Mouse (Mus musculus): ENCODE data around the gene Agxt.
A peak's percentile ranks its signal among the peaks of the same experiment; 100 is the strongest.

Agxt gene

GRCm38 (mm10) chr1:93150907-93151661, 16.0 kb downstream of the Agxt start:
- no peak for DNase-seq (ENCODE audit: extremely low spot score)

- no peak for DNase-seq (ENCODE audit: extremely low spot score)
Measured at GRCm38 (mm10) chr1:93157566-93157965, 22.5 kb downstream of the Agxt start.

- DNase-seq (ENCODE audit: extremely low spot score): no peak
Measured at GRCm38 (mm10) chr1:93158916-93159315, 23.9 kb downstream of the Agxt start.

DNA sequence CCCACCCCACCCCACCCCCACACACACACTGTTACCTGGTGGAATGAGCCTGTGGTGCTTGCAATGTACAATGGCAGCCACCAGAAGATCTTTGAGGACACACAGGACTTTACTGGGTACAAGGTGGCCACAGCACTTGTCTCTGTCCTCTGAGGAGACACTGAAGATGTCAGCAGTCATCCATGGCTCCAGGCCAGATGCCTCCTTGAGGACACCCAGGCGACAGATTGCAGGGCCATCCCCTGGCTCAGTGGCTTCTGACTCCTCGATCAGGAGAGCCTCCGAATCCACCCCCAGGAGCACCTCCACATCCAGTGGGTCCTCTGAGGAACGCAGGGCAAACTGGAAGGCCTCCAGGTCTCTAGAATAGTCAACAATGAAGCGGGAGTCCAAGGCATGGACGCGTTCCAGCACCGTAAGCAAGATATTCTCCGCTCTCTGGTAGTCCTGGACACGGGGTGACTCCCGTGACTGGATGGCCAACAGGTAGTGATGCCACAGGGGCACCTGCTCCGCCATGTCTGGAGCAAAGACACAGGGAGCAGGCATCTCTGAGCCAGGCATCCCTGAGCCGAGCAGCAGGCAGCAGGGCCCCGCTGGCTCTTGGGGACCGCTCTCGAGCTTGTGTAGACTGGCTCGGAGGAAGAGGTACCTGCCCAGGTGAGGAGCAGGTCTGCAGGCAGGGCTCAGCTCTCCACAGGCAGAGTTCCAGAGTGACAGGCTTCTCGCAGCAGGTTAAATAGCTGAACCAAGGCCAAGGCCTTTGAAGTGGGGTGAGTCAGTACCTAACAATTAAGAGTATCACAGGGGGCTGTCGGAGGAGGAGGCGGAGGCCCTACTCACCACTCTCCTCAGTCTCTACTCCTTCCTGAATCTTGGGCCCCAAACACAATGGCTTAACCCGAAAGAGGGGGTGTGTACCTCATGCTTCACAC, 24.8 kb downstream of the Agxt start:
- no peak for DNase-seq (ENCODE audit: extremely low spot score)

- DNase-seq (ENCODE audit: extremely low spot score): no peak
Measured at GRCm38 (mm10) chr1:93160501-93161133, 25.6 kb downstream of the Agxt start, which contains the start of gene 2310007B03Rik. Gene 2310007B03Rik, minus strand, starts transcription at chr1:93160948.

DNA sequence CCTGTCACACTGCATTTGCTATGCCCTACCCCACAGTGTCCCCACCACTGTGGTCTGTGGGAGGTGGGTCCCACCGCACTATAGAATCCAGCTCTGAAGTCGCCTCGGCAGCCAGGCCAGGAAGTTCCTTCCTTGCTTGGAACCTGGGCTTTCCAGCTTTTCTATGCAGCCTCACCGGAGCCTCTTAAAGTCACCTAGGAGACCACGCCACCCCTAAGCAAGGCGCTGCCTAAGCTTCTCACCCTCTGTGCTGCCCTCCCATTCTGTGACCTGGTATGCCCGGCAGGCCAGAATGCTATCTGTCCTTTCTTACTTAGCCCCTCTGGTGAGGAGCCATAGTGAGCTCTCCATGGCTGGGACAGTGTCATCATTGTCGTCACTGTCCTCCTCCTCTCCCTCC, 26.3 kb downstream of the Agxt start:
- DNase-seq (ENCODE audit: extremely low spot score): no peak

- DNase-seq (ENCODE audit: extremely low spot score): no peak
Measured at GRCm38 (mm10) chr1:93161921-93162320, 26.9 kb downstream of the Agxt start.

GRCm38 (mm10) chr1:93162588-93162987, 27.5 kb downstream of the Agxt start:
- no peak for DNase-seq (ENCODE audit: extremely low spot score)

DNA sequence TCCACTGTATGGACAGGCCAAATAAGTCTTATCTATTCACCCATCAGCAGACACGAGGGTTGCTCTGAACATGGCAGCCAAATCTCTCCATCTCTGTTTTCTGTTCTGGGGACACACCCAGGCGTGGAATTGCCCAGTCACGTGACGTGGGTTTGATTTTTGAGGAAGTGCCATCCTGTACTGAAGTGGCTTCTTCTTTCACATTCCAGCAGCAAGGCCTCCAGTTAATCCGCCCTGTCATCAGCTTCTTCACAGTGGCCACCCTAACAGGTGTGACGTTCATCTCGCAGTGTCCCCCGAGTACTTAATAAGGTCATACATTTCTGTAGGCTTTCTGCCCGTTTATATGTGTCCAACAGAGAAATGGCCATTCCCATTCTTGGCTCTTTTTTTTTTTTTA, 30.4 kb downstream of the Agxt start:
- DNase-seq (ENCODE audit: extremely low spot score): no peak

GRCm38 (mm10) chr1:93166346-93167079, 31.5 kb downstream of the Agxt start:
- DNase-seq (ENCODE audit: extremely low spot score): no peak

- no peak for DNase-seq (ENCODE audit: extremely low spot score)
Measured at GRCm38 (mm10) chr1:93168295-93168775, 33.3 kb downstream of the Agxt start, which contains the start of gene Crocc2. Gene Crocc2, plus strand, starts transcription at chr1:93168725.

- DNase-seq (ENCODE audit: extremely low spot score): no peak
Measured at GRCm38 (mm10) chr1:93173665-93174064, 38.6 kb downstream of the Agxt start.

DNA sequence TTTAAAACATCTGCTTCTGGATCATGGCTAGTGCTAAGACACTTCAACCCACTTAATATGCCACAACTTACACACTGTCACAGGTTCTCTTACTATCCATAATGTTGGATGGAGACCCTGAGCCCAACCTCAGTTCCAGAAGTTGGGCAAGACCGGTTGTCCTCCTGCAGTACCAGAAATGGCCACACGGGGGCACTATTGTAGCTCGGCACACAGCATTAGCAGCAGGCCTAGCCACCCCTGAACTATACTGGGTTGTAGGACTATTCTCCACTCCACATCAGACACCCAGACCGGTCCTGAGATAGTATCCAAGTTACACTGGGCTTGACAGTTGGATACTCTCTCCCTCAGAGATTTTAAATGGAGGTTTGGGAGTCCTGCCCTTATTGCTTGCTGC, 39.4 kb downstream of the Agxt start:
- DNase-seq (ENCODE audit: extremely low spot score): peak; percentile 92

DNA sequence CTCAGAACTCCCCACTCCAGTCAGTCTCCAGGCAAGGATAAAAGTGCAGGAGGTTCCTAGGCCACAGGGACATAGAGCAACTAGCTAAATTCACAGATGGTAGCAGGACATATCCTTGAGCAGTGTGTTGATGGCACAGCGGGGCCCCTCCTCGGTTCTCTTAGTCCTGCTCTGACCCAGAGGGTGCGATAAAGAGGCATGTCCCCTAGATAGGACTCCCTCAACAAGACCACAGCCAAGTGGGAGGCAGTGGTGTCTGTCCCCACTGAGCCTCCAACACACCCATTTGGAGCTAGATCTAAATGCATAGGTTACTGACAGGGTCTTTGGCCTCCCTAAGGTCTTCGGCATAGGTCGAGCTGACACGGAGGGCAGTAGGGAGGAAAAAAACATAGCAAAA, 40.8 kb downstream of the Agxt start:
- peak; percentile 35 for DNase-seq (ENCODE audit: extremely low spot score)

DNA sequence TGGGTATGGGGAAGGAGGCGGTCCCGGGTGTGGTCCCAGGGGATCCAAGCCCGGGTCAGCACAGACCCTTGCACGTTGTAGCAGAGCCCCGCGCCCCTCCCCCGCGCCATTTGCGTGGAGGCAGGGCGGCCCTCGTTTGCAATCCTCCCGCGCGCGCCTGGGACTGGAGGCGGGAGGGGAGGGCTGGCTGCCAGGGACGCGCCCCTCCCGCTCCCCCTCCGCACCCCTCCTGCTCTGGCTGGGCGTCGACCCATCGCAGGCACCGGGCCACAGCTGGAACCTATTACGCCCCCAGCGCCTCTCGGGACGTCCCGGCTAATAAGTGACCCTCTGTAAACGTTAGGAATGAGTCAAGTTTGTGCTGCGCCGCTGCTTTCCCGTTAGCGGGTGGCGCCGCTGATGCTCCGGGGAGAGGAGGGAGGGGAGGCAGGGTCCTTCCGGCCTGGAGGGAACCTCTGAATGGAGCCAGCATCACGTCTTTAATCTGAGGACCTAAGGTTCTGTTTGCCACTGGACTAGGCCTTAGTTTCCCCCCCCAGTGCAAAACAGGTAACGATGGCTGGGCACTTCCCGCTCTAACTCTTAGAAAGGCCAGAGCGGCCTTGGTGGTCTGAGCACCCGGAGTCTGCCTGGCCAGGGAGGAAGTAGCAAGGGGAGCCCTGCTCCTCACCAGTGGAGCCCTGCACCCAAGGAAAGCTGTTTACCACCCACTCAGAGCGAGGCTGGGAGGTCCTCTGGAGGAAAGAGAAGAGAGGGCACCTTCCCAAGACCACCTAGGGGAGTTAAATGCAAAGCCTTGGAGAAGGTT, 41.7 kb downstream of the Agxt start:
- peak; percentile 79 for DNase-seq (ENCODE audit: extremely low spot score)

GRCm38 (mm10) chr1:93182281-93182680, 47.2 kb downstream of the Agxt start:
- DNase-seq (ENCODE audit: extremely low spot score): no peak

- no peak for DNase-seq (ENCODE audit: extremely low spot score)
Measured at GRCm38 (mm10) chr1:93184071-93184828, 49.2 kb downstream of the Agxt start.

- DNase-seq (ENCODE audit: extremely low spot score): peak; percentile 28
Measured at GRCm38 (mm10) chr1:93190726-93191305, 55.8 kb downstream of the Agxt start.

- no peak for DNase-seq (ENCODE audit: extremely low spot score)
Measured at GRCm38 (mm10) chr1:93194961-93195360, 59.9 kb downstream of the Agxt start.
